Mouse (Mus musculus): Measurements from ENCODE around the gene Mug2.
"Not testable (repeated sequence)": the region's sequence is repeated elsewhere in the genome, so short reads cannot be mapped to it uniquely, and the experiment has no call there.

Mug2 gene

DNA sequence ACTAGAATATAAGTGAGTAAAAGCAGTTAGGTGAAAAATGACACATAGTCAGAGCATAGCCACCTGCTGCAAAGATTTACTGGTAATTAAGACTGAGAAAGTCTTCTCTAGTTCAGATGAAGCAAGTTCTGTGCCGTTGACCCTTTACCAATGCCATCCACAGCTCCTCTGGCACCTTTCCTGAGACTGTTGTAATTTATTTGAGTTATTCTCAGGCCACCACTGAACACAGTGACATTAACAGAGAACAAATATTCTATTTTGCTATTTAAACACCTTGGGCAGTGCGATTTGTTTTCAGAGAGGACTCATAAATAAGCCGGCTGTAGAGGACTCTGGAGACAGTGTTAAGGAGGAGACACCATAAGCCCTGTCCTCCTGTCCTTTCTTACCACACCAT lies at the start of gene Mug2:
Gene Mug2, plus strand, starts transcription at position 301 of the 400 bp plus-strand sequence.
- DNase-seq = not testable (repeated sequence)

DNA sequence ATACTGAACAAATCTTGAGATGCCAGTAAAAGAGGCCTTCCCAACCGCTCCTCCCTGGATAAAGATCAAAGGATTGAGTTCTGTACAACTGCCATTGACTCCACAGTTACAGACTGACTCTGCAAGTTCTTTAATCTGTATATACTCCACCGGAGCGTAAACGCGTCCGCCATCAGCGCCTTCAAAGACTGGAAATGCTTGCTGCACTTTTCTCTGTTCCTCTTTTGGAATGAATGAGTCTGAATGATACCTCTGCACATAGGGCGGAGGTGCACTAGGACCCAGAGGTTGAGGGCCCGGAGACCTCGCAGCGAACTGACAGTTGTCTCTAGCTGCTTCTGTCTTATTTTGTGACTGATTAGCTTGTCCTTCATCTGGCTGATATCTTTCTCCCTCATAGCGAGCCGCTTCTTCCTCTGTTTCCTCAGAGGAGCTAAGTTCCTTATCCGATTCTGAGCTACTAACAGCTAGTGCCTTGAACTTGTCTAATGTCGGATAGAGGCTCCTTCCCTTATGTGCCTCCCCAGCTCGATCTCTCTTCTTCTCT lies 48.7 kb upstream of the Mug2 start:
- DNase-seq = not testable (repeated sequence)

DNA sequence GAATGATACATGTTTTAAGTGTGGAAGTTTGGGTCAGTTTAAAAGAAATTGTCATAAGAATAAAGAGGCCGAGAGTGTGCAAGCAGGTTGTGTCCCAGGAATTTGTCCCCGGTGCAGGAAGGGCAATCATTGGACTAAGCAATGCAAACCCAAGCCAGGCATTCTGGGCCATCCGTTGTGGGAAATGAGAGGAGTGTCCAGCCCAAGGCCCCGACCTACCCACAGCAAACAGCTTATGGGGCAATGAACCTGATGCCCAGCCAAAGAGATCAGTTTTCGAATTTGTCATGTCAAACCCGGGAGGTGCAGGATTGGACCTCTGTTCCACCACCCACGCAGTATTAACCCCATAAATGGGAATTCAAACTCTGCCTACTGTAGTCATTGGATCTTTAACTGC lies 30.9 kb upstream of the Mug2 start:
- no peak for DNase-seq

DNA sequence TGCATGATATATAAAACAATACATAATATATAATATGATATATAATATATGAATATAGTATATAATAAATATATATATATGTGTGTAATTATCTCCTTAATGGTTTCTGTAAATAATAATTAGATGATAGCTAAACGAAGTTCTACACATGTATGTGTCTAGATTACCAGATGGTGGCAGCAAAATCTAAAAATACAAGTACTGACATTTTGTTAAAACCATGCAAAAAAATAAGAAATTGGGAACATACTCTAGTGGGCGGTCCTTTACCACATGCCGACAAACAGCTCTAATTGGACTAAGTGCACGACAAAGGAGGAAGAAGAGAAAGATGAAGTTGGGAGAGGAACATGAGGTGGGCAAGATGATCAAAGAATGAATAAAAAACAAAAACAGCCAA lies 94.3 kb downstream of the Mug2 start:
- DNase-seq = no peak

DNA sequence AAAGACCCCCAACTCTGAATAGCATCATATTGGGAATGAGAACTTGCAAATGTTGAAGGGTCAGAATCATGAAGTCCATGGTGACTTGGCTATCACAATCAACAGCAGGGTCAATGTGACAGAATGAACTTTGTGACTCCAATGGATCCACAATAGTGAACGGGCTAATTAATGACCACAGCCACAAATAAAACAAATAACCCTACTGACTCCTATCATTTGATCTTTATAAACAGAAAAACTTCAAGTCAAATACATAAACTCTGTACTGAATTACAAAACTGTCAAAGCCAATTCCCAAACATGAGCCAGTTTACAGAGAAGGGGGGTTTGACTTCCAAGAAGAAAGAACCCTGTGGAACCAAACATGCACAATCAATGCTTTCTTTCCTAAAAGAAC lies 95.1 kb downstream of the Mug2 start:
- no peak for DNase-seq

DNA sequence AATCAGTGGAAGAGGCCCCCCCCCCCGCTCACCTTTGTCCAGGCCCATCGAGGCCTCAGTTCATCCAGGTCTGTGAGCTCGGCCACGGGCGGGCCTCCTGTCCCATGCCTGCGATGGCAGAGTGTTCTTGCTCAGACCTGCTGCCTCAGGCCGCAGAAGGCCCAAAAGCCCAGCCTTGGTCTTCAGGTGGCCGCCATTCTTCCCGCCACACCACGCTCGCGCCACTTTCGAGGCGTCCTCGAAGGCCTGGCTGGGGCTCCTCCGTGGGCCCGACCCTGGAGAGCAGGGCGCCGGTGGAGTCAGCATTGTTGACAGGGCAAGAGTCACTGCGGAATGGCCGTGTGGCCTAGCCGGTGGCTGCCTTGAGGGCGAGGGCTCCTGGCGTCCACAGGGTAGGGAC lies 110.4 kb downstream of the Mug2 start:
- no peak for DNase-seq

DNA sequence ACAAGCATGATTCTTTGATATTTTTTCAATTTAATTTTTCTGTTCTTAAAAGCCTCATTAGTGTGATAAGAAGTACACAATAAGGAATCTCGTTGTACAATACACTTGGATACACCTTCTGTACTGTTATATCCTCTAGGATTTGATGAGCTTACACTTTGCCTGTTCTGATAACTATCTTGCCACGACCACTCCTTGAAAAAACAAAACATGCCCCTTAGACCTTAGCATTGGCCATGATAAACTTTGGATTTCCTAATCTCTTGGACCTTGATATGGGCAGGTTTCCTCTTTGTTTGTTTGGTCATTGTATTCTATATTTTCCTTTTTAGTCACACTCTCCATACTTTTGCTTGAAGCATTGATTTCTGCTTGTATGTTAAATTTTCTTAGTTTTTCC lies 123.0 kb downstream of the Mug2 start:
- no peak for DNase-seq

All from kidney, postnatal 10 days (tissue).